Mouse (Mus musculus): ENCODE results near the gene Oser1. TPM values are rescaled to one million over a fixed set of nuclear protein-coding genes. Genes with fewer than 3 reads are reported as not detected.

Oser1 gene
- polyA plus RNA-seq, 1 experiment from 2014 or later, result 56.8 TPM

DNA sequence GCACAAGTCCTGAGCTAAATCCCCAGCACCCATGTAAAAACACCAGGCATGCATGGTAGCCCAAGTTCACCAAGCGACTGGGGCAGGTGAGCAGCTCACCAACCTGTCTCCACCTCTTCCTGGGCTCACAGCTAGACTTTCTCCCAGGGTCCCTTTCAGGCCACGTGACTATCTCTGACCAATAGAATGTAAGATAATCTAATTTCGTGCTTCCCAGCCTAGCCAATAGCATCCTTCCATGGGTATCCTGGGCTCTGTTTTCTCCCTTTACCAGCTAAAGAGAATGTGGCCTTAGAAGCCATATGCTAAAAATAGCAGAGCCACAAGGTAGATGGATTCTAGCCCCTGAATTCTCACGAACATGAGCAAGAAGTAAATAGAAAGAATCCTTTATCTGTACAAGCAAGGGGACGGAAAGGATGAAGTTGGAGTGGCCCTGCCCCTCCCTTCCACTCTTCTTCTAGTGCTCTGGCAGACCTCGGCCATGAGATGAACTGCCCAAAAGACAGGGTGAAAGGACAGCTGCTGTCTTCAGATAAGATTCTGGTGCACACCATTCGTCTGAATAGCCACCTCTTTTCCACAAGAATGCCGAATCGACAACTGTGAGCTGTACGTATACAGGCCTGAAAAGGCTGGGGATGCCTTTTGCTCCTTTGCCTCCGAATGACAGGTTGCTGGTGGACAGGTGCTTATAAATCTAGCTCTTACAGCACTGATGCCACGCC, 68.2 kb downstream of the Oser1 start:
- no peaks in the 10 kb centered on the region for H3K27me3 ChIP-seq (ENCODE audit: control insufficient read depth, insufficient read depth, low read length)
- no peaks in the 10 kb centered on the region for H3K9me3 ChIP-seq (ENCODE audit: control insufficient read depth, low read length)
- no peak overlapping the region; a peak in 1 of 4 replicates for H3K4me3 ChIP-seq (ENCODE audit: control insufficient read depth in 1 of 2, insufficient read depth in 1 of 2, low read depth in 1 of 2, low read length in 2 of 2)
- peak overlapping the region; percentile 32 for H3K4me2 ChIP-seq (ENCODE audit: low read length)
- peak overlapping the region; percentile 36; the same call in 1 of the 2 replicates for H3K9ac ChIP-seq (ENCODE audit: low read length)
- H3K27ac ChIP-seq (replicated peaks in 1 of 2; ENCODE audit: control insufficient read depth in 1 of 2, insufficient read depth in 1 of 2, low read depth in 2 of 2, low read length in 2 of 2), result peak overlapping the region; percentile 57 to 92
- H3K36me3 ChIP-seq (ENCODE audit: control insufficient read depth, insufficient read depth, low read length), result peaks cover 19% of the 10 kb centered on the region; the same call in 1 of the 2 replicates
- no peak for ATAC-seq (ENCODE audit: insufficient number of reproducible peaks, insufficient read depth, low FRiP score, low read depth)
- peaks cover 68 to 95% of the 10 kb centered on the region in 2 experiments for H3K4me1 ChIP-seq (ENCODE audit: control insufficient read depth in 2 of 2, insufficient read depth in 2 of 2, low read length in 2 of 2)
- 40% methylated on average over 12 of the region's 12 CpGs for WGBS

Other genes starting within 250 kb of the Oser1 start
- gene Tox2, start 221.6 kb downstream of the Oser1 start, polyA plus RNA-seq (2014; fragmentation: Nextera tagmentation; extraction: Ambion mirVana), result 3.8 TPM in 2 replicates
- 25.5 and 29.4 TPM in 2 replicates for gene Jph2, start 26.7 kb downstream of the Oser1 start, polyA plus RNA-seq (2014; fragmentation: Nextera tagmentation; extraction: Ambion mirVana)
- gene Gdap1l1, start 13.8 kb upstream of the Oser1 start, polyA plus RNA-seq (2014; fragmentation: Nextera tagmentation; extraction: Ambion mirVana), result 0.39 and 0.54 TPM in 2 replicates
- 13.8 and 14.0 TPM in 2 replicates for gene Fitm2, start 47.9 kb upstream of the Oser1 start, polyA plus RNA-seq (2014; fragmentation: Nextera tagmentation; extraction: Ambion mirVana)
- not detected in 2 replicates for gene R3hdml, start 67.6 kb upstream of the Oser1 start, polyA plus RNA-seq (2014; fragmentation: Nextera tagmentation; extraction: Ambion mirVana)
- gene Hnf4a, start 82.1 kb upstream of the Oser1 start, polyA plus RNA-seq (2014; fragmentation: Nextera tagmentation; extraction: Ambion mirVana), result not detected in 2 replicates
- 23.7 and 24.2 TPM in 2 replicates for gene Ttpal, start 177.6 kb upstream of the Oser1 start, polyA plus RNA-seq (2014; fragmentation: Nextera tagmentation; extraction: Ambion mirVana)
- gene Serinc3, start 220.4 kb upstream of the Oser1 start, polyA plus RNA-seq (2014; fragmentation: Nextera tagmentation; extraction: Ambion mirVana), result 76.5 and 79.0 TPM in 2 replicates
- gene Pkig, start 233.7 kb upstream of the Oser1 start, polyA plus RNA-seq (2014; fragmentation: Nextera tagmentation; extraction: Ambion mirVana), result 324 and 359 TPM in 2 replicates